Mouse (Mus musculus): ENCODE results near the gene Xpo1.
"Not testable (repeated sequence)": the region's sequence is repeated elsewhere in the genome, so short reads cannot be mapped to it uniquely, and the experiment has no call there.

The Xpo1 gene

DNA sequence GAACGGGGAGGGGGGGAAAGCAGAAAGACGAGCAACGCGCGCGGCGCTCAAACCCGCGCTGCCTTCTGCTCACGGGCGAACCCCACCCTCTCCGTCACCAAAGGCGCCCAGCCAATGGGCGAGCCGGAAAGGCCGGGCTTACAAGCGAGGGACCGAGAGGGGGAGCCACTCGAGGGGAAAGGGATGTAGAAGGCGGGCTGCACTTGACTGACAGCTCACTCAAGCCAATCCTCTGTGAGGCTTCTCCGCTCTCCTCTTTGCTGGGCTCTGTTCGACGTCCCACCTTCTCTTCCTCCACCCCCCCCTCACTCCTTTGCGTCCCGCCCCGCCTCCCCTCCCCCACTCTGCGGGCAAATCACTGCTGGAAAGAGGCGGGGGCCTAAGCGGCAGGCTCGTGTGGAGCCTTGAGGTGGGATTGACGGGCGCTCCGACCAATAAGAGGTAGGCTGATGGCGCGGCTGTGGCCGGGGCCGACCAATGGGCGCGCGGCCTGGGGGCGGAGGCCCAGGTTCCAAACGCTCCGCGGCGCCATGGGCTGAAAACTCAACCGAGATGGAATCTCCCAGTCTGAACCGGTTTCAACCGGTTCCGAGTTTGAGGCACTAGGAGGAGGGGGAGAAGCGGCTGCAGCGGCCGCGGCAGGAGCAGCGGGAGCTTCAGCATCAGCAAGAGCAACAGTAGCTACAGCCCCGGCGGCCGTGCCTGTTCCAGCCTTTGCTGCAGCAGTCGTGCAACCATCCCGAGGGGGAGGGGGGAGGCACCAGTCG lies at the start of gene Xpo1:
Gene Xpo1, plus strand, starts transcription at position 615 of the 767 bp plus-strand sequence.
- peak; percentile 100 for DNase-seq

DNA sequence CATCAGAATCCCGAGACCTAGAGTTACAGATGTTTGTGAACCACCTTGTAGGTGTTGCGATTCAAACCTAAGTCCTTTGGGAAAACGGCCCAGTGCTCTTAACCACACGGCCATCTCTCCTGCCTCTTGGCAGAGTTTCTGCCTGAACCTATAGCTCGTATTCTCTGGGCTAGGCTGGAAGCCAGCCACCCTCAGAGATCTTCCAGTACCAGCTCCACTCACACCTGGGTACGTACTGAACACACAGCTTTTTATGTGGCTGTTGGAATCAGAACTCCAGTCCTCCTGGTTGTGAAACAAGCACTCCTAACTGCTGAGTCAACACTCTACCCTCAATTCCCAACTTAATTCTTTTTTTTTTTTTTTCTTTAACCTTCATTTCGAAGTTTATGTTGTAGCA lies 46.1 kb upstream of the Xpo1 start:
- no peak for DNase-seq

DNA sequence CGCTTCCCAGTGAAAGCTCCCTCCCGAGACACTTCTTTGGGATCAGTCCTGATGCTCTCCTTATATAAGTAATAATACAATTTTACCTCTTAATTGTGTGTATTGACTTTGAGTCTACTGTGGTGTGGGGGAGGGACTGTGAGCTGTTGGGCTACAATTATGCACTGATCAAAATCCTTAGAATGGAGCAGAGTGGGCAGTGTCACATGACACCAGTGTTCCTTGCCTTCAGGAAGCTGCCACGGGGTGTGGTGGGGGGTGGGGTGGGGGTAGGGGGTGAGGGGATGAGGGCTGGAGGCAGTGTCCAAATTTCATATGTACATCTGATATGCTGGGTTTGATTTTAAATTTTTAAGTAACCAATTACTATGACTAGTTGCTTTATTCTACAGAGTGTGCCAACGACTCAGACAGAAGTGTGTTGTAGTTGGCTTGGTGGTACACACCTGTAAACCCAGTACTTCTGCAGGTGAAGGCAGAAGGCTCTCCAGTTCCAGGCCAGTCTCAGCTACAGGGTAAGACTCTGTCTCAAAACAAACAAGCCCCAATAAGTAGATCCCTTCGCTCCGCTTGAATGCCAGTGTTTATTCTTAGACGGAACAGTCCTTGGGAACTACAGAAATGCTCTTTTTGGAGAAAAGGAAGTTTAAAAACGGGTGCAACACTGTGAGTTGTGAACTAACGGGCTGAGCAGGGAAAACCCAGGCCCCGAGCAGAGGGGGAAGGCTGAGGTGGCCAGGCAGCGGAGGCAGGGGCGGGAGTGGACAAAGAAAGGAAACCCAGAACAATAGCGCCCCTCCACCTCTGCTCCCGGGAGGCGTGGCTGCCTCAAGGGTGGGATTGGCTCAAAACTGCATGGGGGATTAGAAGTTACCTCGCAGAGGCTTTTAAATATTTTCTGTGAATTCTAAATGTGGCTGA lies 45.0 kb upstream of the Xpo1 start:
- peak; percentile 68 to 76 for DNase-seq

DNA sequence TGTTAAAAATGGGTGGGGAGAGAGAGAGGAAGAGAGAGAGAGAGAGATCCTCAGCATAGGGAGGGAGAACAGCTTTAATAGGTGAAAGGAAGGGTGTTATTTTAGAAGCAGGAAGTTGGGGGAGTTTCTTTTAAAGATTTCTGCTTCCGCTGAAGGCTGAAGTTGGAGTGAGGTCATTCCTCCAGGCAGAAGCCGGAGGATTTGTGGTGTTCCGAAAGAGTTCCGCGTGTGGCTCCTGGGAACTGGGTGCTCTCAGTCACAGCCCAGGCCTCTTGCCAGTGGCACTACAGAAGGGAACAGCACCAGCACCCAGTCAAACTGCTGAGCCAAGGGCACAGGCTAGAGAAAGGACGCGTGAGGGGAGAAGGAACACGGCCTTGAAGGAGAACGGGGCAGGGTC lies 38.4 kb upstream of the Xpo1 start:
- DNase-seq, result peak; percentile 28 to 68

DNA sequence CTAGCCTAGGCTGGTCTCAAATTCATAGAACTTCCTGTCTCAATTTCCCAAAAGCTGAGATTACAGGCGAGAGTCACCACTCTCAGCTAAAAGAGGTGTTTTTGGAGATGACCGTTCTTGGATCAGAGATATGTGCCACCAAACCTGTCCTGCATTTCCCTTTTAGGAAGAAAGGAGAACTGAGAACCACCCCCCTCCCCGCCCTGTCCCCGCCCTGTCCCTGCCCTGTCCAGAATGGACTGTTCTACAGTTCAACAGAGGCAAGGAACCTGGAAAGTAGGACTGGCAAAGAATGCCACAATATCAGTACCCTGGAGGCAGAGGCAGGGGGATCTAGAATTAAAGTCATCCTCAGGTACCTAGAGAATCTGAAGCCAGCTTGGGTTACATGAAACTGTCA lies 19.8 kb upstream of the Xpo1 start:
- no peak for DNase-seq

DNA sequence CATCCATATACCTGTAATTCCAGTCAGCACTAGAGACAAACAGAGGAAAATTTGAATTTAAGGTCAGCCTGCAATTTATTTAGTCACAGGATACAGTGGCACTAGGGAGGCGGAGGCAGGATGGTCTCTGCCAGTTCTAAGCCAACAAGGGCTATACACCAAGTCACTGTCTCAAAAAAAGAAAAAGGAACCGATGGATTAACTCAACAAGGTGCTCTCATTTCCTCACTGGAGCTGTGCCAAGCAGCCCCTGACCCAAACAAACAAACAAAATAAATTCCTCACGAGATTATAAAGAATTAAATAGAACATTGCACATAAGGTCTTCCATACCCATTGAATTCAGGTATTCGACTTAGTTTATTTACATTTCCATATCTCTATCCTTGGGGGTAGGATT lies 1.9 kb upstream of the Xpo1 start:
- DNase-seq, result no peak

DNA sequence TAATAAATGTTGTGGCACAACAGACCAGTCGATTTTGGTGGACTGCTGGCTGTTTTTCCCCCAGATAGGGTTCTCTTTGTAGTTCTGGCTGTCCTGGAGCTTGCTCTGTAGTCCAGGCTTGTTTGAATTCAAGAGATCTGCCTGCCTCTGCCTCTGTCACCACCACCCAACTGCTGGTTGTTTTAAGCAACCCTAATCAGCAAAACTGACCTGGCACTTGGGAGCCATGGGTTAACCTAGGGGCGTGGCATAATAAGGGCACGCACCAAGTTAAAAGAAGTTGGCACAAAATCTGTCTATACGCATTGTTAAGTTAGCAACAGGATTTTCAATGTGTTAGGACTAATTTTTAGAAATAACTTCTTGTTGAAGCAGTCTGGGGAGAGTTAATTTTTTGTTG lies 1.3 kb upstream of the Xpo1 start:
- DNase-seq, result peak in 1 of 2 experiments; percentile 15

DNA sequence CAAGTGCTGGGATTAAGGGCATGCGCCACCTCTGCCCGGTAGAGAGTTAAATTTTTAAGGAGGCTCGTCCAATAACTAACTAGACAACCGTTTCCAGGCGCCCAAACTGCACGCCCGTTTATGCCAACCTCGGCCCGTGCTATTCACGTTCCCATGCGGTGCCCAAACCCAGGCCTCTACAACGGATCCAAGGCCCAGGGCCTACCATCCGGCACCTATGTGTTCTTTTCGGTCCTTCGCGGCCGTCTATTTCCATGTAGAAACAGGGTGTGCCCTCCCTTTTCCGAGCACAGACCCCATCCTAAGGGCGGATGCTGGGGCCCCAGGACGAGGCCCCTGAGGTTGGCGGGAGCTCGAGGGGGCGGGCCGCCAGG lies 801 bp upstream of the Xpo1 start:
- DNase-seq, result no peak

DNA sequence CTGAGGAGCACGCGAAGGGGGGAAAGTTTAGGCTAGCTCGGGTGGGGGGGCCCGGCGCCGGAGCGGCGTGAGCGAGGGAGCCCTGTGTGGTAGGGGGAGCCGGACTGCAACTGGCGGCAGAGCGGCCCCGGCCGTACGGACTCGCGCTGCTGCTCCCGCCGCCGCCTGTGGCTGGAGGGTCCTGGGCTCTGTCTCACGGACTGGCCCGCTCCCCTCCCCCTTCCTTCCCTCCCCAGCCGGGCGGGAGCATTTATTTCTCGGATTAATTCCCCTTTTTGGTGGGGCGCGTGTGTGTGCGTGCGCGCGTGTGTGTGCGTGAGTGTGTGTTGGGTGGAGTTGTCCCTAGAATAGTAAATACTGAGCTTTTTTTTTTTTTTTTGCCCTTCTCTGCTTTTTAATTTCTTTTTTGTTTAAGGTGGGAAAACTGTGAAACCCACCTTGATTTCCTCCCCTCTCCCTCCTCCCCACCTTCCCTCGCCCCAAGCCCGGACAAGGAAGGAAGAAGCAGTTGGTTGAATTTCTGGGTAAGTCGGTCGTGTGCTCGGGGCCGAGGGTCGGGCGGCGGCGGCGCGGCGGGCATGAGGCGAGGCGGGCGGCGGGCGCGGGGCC lies 457 bp downstream of the Xpo1 start:
- no peak for DNase-seq

DNA sequence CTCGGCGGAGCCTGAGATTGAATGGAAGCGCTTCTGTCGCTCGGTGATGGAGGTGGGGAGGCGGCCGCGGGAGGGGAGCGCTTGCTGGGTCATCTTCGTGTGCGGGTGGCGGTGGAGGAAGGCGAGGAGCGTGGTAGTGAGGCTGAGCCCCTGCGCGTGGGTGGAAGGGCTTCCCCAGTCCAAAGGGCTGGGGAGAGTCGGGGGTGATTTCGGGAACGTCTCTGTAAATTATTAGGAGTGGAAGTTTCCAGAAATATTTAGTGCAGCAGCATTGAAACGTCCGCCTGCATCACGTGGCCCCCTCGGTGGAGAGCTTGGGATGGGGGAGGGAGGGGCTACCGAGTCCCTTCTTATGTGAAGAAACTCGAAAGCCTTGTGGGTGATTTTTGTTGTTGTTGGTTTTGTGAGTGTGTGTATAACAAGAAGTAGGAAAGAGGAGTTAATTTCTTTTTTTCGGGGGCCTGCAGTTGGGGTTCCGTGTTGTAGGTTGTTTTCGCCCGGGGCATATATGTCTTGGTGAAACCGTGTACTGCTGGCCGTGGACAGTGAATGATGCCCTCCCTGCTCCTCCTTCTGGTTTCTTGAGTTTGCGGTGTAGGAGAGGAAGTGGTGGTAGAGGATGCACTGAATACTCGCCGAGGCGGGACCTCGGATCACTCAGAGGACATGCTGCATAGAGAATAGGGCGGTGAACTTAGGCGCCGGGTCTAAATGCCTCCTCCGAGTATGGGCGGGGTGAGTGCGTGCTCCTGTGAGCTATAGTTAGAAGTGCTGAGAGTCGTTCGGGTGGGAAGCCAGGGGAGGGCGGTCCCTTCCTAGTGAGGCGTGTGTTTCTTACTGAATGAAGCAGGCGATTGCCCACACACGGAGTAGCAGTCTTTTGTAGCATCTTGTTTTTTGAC lies 1.2 kb downstream of the Xpo1 start:
- peak; percentile 79 to 88 for DNase-seq

DNA sequence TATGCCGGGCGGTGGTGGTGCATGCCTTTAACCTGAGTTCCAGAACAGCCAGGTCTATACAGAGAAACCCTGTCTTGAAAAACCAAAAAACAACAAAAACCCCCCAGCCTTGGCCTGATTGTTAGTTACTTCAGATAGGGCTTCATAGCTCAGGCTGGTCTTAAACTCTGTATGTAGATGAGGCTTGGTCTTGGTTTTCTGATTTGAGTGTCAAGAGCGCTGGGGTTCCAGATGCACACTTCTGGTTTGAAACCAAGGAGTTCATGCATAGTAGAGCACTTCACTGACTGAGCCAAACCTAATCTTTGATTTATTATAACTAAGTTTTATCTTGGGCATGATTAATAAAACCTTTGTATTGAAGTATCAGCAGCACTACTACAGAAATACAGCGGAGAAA lies 3.2 kb downstream of the Xpo1 start:
- DNase-seq, result no peak

DNA sequence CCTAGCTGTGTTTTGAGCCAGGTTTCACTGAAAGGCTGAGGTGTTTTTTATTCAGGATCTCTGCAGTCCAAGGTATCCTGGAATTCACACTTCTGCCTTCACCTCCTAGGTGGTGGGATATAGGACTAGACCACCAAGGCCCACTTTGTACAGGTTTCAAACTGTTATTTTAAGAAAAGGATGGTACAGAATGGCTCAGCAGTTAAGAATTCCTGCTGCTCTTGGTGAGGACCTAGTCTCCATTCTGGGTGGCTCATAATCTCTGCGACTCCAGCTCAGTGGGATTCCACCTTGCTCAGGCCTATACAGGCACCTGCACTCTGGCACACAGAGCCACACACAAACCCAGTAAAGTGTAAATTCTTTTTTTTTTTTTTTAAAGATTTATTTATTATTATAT lies 3.6 kb downstream of the Xpo1 start:
- no peak for DNase-seq

DNA sequence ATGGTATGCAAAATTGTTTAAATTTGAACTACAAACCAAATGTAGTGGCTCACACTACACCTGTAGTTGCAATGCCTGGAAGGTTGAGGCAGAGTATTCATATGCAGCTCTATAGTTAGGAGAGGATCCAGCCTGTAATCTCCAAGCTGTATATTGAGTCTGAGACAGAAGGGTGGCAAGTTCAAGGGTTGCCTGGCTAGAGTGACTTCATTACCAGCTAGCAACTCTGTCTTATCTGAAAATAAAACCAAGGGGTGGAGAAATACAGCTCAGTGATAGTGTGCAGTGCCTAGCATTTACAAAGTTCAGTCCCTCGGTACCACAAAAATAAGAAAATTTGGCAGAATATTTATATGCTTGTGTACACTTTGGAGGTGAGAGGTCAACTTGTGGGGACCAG lies 4.3 kb downstream of the Xpo1 start:
- no peak for DNase-seq

DNA sequence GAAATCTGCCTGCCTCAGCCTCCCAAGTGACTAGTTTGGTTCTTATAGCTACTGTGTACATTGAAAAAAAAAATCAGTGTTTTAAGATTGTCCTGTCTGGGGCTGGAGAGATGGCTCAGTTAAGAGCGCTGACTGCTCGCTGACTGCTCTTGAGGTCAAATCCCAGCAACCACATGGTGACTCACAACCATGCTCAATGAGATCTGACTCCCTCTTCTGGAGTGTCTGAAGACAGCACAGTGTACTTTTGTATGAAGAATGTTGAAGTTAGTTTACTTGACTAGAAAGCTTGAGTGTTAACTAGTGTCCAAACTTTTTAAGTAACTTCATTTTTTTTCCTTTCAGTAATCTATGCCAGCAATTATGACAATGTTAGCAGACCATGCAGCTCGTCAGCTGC lies 5.6 kb downstream of the Xpo1 start:
- DNase-seq, result no peak

DNA sequence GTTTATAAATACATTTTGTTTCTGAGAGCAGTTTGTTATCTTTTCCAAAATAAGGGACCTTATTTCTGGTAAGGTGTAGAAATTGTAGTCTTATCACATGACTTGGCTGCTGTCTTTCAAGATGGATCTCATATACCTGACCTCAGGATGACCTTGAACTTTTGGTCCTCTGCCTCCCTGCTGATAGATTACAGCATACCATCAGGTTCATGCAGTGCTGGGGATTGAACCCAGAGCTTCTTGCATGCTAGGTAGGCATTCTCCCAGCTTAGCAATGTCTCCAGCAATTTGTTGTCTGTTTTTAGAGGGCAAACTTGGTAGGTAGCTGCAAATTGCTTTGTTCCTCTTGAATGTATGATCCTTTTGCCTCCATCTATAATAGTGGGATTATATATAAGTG lies 9.1 kb downstream of the Xpo1 start:
- DNase-seq, result no peak

DNA sequence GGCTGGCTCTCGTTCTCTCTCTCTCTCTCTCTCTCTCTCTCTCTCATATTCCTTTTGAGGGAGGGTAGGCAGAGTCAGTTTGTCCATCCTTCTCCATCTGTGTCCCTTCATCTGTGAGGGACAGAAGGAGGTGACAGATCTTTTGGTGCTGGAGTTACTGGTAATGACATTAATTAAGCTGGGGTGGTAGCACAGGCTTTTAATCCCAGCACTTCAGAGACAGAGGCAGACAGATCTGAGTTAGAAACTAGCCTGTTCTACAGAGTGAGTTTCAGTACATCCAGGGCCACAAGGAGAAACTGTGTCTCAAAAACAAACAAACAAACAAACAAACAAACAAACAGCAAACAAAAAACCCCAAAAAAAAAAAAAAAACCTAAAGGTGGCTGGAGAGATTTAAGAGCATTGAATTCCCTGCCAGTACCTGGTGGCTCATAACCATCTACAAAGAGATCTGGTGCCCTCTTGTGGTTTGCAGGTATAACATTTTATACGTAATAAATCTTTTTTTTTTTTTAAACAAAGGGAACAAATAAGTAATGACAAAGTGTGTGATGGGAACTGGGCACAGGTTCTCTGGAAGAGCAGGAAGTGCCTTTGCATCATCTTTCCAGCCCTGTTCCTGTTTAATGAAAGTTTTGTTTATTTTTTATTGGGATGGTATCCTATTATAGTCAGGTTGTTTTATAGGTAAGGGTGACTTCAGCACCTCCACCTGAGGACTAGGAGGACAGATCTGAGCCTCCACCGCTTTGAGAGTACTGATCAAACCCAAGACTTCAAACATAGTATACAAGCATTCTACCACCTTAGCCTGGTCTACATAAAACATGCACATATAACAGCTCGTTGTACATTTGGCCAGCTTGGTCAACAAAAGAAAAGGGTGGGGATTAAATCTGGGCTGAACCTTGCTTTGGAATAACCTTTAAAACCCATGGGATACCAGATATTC lies 16.2 kb downstream of the Xpo1 start:
- DNase-seq, result peak; percentile 41 to 46

DNA sequence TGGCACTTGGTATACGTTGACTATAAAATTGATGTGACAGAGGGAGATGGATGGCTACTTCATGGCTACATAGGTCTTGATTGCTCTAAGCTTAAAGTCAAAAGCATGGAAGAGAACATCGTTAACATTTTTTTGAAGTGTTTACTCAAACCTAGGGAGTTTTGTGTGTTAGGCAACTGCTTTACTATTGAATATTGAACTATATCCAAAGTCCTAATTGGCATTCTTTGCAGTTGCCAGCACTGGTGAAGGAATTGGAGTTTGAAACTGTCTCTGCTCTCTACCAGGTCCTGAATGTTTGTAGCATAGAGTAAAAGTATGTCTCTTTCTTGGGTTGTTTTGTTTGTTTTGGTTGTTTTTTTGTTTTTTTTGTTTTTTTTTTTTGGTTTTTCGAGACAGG lies 19.9 kb downstream of the Xpo1 start:
- DNase-seq, result no peak

DNA sequence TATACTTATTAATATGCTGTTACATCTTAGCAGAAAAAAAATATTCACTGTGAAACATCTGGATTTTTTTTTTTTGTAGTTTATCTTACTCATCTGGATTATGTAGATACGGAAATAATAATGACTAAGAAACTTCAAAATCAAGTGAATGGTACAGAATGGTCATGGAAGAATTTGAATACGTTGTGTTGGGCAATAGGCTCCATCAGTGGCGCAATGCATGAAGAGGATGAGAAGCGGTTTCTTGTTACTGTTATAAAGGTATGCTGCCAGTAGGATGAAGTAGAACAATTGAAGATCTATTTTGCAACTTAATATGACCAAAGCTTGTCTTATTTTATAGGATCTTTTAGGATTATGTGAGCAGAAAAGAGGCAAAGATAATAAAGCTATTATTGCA lies 28.6 kb downstream of the Xpo1 start:
- DNase-seq, result no peak

DNA sequence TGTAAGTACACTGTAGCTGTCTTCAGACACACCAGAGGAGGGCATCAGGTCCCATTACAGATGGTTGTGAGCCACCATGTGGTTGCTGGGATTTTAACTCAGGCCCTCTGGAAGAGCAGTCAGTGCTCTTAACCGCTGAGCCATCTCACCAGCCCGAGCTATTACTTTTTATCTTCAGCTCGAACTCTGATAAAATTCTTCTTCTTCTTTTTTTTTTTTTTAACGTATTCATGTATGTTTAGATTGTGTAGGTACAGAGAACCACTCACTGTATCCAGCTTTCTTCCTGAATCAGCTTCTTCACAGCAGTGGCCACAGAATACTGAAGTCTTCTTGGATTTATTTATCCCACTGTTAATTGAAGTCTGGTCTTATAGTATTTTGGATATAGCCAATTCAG lies 33.0 kb downstream of the Xpo1 start:
- not testable (repeated sequence) for DNase-seq

DNA sequence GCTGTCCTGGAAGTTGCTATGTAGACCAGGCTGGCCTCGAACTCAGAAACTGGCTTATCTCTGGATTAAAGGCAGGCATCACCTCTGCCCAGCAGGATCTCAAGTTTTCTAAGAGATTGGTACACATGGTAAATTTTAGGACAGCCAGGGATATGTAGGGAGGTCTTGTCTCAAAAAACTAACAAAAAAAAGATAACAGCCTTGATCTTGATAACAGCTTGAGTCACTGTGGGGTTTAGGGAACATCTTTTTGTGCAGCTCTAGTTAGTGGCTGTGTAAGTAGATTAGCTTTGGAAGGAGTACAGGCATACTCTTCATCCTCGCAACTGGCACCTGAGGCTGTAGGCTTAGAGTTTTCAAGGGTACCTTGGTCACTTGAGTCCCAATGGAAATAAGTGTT lies 41.5 kb downstream of the Xpo1 start:
- DNase-seq, result no peak

DNA sequence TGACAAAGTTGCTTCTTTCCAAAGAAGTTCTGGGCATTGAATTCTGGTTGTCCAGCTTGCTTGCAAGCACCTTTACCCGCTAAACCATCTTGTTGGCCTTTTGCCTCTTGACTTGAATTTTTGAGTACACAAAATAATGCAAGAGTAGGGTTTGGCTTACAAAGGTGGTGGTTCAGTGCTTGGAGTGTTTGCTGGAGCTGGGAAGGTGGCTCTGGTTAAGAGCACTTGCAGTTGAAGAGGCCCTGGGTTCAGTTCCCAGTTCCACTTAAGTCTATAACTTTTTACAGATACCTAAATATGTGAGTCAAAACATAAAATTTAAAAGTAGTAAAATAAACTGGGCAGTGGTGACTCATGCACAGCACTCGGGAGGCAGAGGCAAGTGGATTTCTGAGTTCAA lies 42.5 kb downstream of the Xpo1 start:
- DNase-seq, result no peak

DNA sequence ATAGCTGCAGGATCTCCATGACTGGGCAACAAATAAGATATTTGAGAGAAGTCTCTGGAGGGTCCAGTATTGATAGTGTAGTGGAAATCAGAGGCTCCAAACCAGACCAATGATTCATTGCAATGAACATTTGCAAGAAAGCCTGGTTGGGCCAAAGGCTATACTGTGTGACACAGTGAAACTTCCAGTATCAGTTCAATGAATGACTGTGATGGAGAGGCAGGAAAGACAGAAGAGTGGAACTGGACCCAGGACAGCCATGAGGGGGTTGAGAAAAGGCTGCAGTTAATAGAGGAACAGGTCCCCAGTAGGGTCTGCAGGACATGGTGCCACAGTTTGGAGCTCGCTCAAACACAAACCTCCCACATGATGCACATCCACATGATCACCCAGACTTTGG lies 44.1 kb downstream of the Xpo1 start:
- no peak for DNase-seq

Data from kidney, postnatal 25 days (tissue).